ENCODE assay signal across 8 mouse cellular contexts in genomic region chr15:100914734-100915242, GRCm38 (mm10). TPM values are rescaled to one million over a fixed set of nuclear protein-coding genes. Genes with fewer than 3 reads are reported as not detected.
DNase-seq lines count a peak whose midpoint lies in the region; ATAC-seq and TF ChIP-seq lines count a peak whose summit lies in the region.

No protein-coding gene starts in this region.

- H3K36me3 ChIP-seq in heart, embryonic 10.5 days, result no peaks in the 10 kb centered on the region
- H3K36me3 ChIP-seq in ES-E14 (ENCODE audit: control insufficient read depth, insufficient read depth, low read length, poor library complexity, severe bottlenecking), result peaks cover 3% of the 10 kb centered on the region; the same call in 1 of the 2 replicates
- no peaks in the 10 kb centered on the region for H3K36me3 ChIP-seq in kidney, postnatal 0 days (ENCODE audit: insufficient read depth, low read length)

- H3K4me2 ChIP-seq in kidney, postnatal 0 days (ENCODE audit: low read length), result peak overlapping the region; percentile 56

- peak overlapping the region; percentile 52 for H3K4me3 ChIP-seq in heart, embryonic 10.5 days
- H3K4me3 ChIP-seq in ES-E14 (ENCODE audit: insufficient read depth in 1 of 2, low read depth in 1 of 2, low read length in 2 of 2, poor library complexity in 1 of 2, severe bottlenecking in 1 of 2), result peak overlapping the region; percentile 63
- H3K4me3 ChIP-seq in embryonic fibroblast, embryonic 13.5 days (ENCODE audit: insufficient read depth, low read length), result peak overlapping the region; percentile 12; the same call in 1 of the 2 replicates
- H3K4me3 ChIP-seq in kidney, postnatal 0 days (replicated peaks; ENCODE audit: low read depth, low read length), result peak overlapping the region; percentile 17; the same call in 1 of the 2 replicates

- no peak overlapping the region for H3K27ac ChIP-seq in heart, embryonic 10.5 days
- H3K27ac ChIP-seq in ES-E14 (ENCODE audit: insufficient read depth, low read depth, low read length, poor library complexity, severe bottlenecking), result no peak overlapping the region
- H3K27ac ChIP-seq in embryonic fibroblast, embryonic 13.5 days (ENCODE audit: insufficient read depth, low read length), result no peak overlapping the region
- no peak overlapping the region for H3K27ac ChIP-seq in kidney, postnatal 0 days

- ATAC-seq in kidney, postnatal 0 days (replicated peaks; ENCODE audit: low FRiP score, low read depth), result peak; percentile 65; the same call in 1 of the 2 replicates
- peak; percentile 45; the same call in 1 of the 2 replicates for ATAC-seq in megakaryocyte, adult 5-6 weeks (ENCODE audit: poor library complexity, severe bottlenecking)

- H3K4me1 ChIP-seq in heart, embryonic 10.5 days, result peaks cover 7% of the 10 kb centered on the region
- peaks cover 0 to 11% of the 10 kb centered on the region in 2 experiments; a peak in 2 of 4 replicates for H3K4me1 ChIP-seq in ES-E14 (ENCODE audit: control insufficient read depth in 2 of 2, insufficient read depth in 2 of 2, low read length in 2 of 2, poor library complexity in 1 of 2)
- peaks cover 5% of the 10 kb centered on the region for H3K4me1 ChIP-seq in embryonic fibroblast, embryonic 13.5 days (ENCODE audit: control insufficient read depth, insufficient read depth, low read length)
- 0 out of 2 replicates have a peak, but pooled peaks cover 4% of the 10 kb centered on the region for H3K4me1 ChIP-seq in kidney, postnatal 0 days (replicated peaks; ENCODE audit: insufficient read depth, low read length)

- in situ Hi-C loops in ES-E14 (cut with MboI; ENCODE audit: low sequenced_read_pairs in 2 of 2, unreplicated experiment in 2 of 2), result no loop called here

- TF ChIP-seq POLR2A in embryonic fibroblast, embryonic 13.5 days (IDR thresholded peaks at IDR 0.05; ENCODE audit: low read depth, low read length), result no peak

- H3K9ac ChIP-seq in ES-E14 (ENCODE audit: insufficient read depth, low read depth, low read length, poor library complexity, severe bottlenecking), result peak overlapping the region; percentile 60; the same call in 1 of the 2 replicates
- H3K9ac ChIP-seq in kidney, postnatal 0 days (ENCODE audit: low read depth, low read length), result 0 out of 2 replicates have a peak overlapping the region, but pooled peaks have one; percentile 32

- peaks cover 14% of the 10 kb centered on the region; the same call in 1 of the 2 replicates for H3K27me3 ChIP-seq in heart, embryonic 10.5 days (ENCODE audit: insufficient read depth, poor library complexity, severe bottlenecking)
- no peaks in the 10 kb centered on the region for H3K27me3 ChIP-seq in kidney, postnatal 0 days (ENCODE audit: insufficient read depth, low read length)

- no peak for TF ChIP-seq CTCF in embryonic fibroblast, embryonic 13.5 days (IDR thresholded peaks at IDR 0.05; ENCODE audit: borderline replicate concordance, insufficient read depth, low read length)
- TF ChIP-seq CTCF in kidney, postnatal 0 days (IDR thresholded peaks at IDR 0.05; ENCODE audit: low read depth), result peak; percentile 58

- H3K9me3 ChIP-seq in heart, embryonic 10.5 days, result peaks cover 6% of the 10 kb centered on the region; the same call in 1 of the 2 replicates
- no peaks in the 10 kb centered on the region for H3K9me3 ChIP-seq in ES-E14 (ENCODE audit: control insufficient read depth, insufficient read depth, low read depth, low read length)
- H3K9me3 ChIP-seq in kidney, postnatal 0 days (replicated peaks; ENCODE audit: low read length), result no peaks in the 10 kb centered on the region

- no peak for DNase-seq in heart, embryonic 10.5 days (ENCODE audit: low spot score)
- DNase-seq in heart, adult 18-20 months, result no peak
- DNase-seq in ES-E14 (ENCODE audit: low read depth, low spot score), result peak; percentile 59
- peak; percentile 67 for DNase-seq in kidney, postnatal 0 days (ENCODE audit: low spot score)
- DNase-seq in frontal cortex, postnatal 10 days (ENCODE audit: low spot score in 2 of 2), result no peak
- DNase-seq in gastrocnemius, postnatal 25 days, result no peak

- WGBS in heart, embryonic 10.5 days, result 4% methylated on average over 24 of the region's 24 CpGs
- 2% methylated on average over 24 of the region's 24 CpGs for WGBS in kidney, postnatal 0 days

TF ChIP-seq in ES-E14, 5 proteins besides CTCF, POLR2A, EP300 and RAD21:
- TF ChIP-seq ZNF384 (IDR thresholded peaks at IDR 0.05; ENCODE audit: low read depth, low read length), result no peak
- no peak for TF ChIP-seq HCFC1 (IDR thresholded peaks at IDR 0.05; ENCODE audit: borderline replicate concordance, insufficient read depth, low read length)
- TF ChIP-seq MAFK (IDR thresholded peaks at IDR 0.05; ENCODE audit: insufficient read depth, low read depth, low read length), result no peak
- TF ChIP-seq CHD2 (IDR thresholded peaks at IDR 0.05; ENCODE audit: low read depth, low read length), result no peak
- no peak for TF ChIP-seq ZC3H11A (IDR thresholded peaks at IDR 0.05; ENCODE audit: borderline replicate concordance, low read depth, low read length)

RNA-seq across cellular contexts. Expression of gene Scn8a, which starts 45.1 kb away (rescaled TPM):
- polyA plus RNA-seq in heart, embryonic 10.5 days (2016; fragmentation: Nextera tagmentation; extraction: Ambion mirVana), result 0.70 and 2.0 TPM in 2 replicates
- total RNA-seq in heart, adult 18-20 months (2021), result not detected
- 6.1 and 7.7 TPM in 2 replicates for total RNA-seq in ES-E14 (2012; rRNA removed)
- polyA plus RNA-seq in embryonic fibroblast, embryonic 13.5 days (2011; ENCODE audit: insufficient read length, low read depth, missing spikeins), result 0.09 TPM in 1 of 2 replicates, not detected in the other
- polyA plus RNA-seq in kidney, postnatal 0 days (2015; fragmentation: Nextera tagmentation; extraction: Ambion mirVana), result 5.9 and 8.3 TPM in 2 replicates
- total RNA-seq in megakaryocyte, adult 5-6 weeks (2015), result not detected in 2 replicates
- under 0.01 TPM in 1 of 2 replicates, not detected in the other for total RNA-seq in megakaryocyte, adult 5-6 weeks (2017)
- total RNA-seq in gastrocnemius, postnatal 25 days (2021), result under 1 TPM; 0.13 to 0.32 TPM

Comparison
In these comparisons a context has a peak if more than half of its experiments do, and no peak if none do; other contexts are left out.
1. DNase-seq: peak in ES-E14 (single experiment) and kidney, postnatal 0 days (single experiment); none in heart, embryonic 10.5 days (single experiment), heart, adult 18-20 months (0 of 2), frontal cortex, postnatal 10 days (0 of 2) and gastrocnemius, postnatal 25 days (single experiment).
2. H3K4me3 ChIP-seq: peak in every context shown above with its lines; median percentile 63 in ES-E14; 52 in heart, embryonic 10.5 days; 17 in kidney, postnatal 0 days; 12 in embryonic fibroblast, embryonic 13.5 days.